Mouse (Mus musculus) heart, postnatal 0 days (tissue): Measurements from ENCODE around the gene Wscd1. TPM values are rescaled to one million over a fixed set of nuclear protein-coding genes. Genes with fewer than 3 reads are reported as not detected.
A peak's percentile ranks its signal among the peaks of the same experiment; 100 is the strongest.

Experiments
- ATAC-seq: fragments of 200-750 bp; cut with Nextera tagmentation; 2 replicates; pipeline ENCODE4 v1.8.0; 2017; ENCODE audit warnings: low read depth, moderate number of reproducible peaks, moderate library complexity; ENCODE audit not compliant: insufficient read depth
- DNase-seq: peaks from one replicate; pipeline ENCODE4 v3.0.0-alpha.2; 2016; ENCODE audit warnings: low spot score
- H3K27ac ChIP-seq: fragments of 300-500 bp; sonication (generic); 2 replicates; pipeline ENCODE4 v1.5.1; 2014; ENCODE audit warnings: low read depth, mild to moderate bottlenecking
- H3K27me3 ChIP-seq: fragments of 300-500 bp; sonication (generic); 2 replicates; pipeline ENCODE4 v1.6.1; 2014; ENCODE audit warnings: low read length, mixed read lengths; ENCODE audit not compliant: control insufficient read depth, insufficient read depth
- H3K36me3 ChIP-seq: fragments of 300-500 bp; sonication (generic); replicated peaks from 2 replicates; pipeline ENCODE4 v1.6.1; 2014; ENCODE audit warnings: low read length, mixed read lengths; ENCODE audit not compliant: control insufficient read depth, insufficient read depth
- H3K4me1 ChIP-seq: fragments of 300-500 bp; sonication (generic); 2 replicates; pipeline ENCODE4 v1.6.1; 2014; ENCODE audit warnings: antibody characterized with exemption; ENCODE audit not compliant: control insufficient read depth, insufficient read depth
- H3K4me2 ChIP-seq: fragments of 300-500 bp; sonication (generic); 2 replicates; pipeline ENCODE4 v1.6.1; 2014; ENCODE audit warnings: low read depth, mild to moderate bottlenecking, low read length, moderate library complexity
- H3K4me3 ChIP-seq: fragments of 300-500 bp; sonication (generic); 2 replicates; pipeline ENCODE4 v1.5.1; 2014; ENCODE audit warnings: low read depth, low read length
- H3K9ac ChIP-seq: fragments of 300-500 bp; sonication (generic); replicated peaks from 2 replicates; pipeline ENCODE4 v1.6.1; 2014; ENCODE audit warnings: low read depth, low read length, mixed read lengths
- H3K9me3 ChIP-seq: fragments of 300-500 bp; sonication (generic); replicated peaks from 2 replicates; pipeline ENCODE4 v1.6.1; 2016; ENCODE audit warnings: low read length; ENCODE audit not compliant: control insufficient read depth
- CTCF ChIP-seq: IDR thresholded peaks from 2 replicates; pipeline ENCODE4 v1.5.1; 2016; ENCODE audit warnings: antibody characterized with exemption, control low read depth, low read depth
- EP300 ChIP-seq: IDR thresholded peaks from 2 replicates; pipeline ENCODE4 v1.6.1; 2016; ENCODE audit warnings: antibody characterized with exemption, low read depth
- WGBS: fragments of 180-500 bp; shearing (Covaris S2); extraction: QIAGEN DNeasy Blood & Tissue Kit; methylation state at CpG from one replicate; pipeline ENCODE4 v1.1.7; 2014; 5-methylcytosine and 5-hydroxymethylcytosine counted together
- polyA plus RNA-seq: library from polyadenylated mRNA; unstranded; fragments of >200 nt; fragmentation: Nextera tagmentation; extraction: Ambion mirVana; gene quantifications from 2 replicates; pipeline ENCODE4 v1.2.1, GENCODE M21; 2015
- total RNA-seq: library from RNA; depleted of rRNA; stranded (reverse); fragments of >200 nt; gene quantifications from 2 replicates; pipeline ENCODE4 v1.2.3, GENCODE M21; 2014; ENCODE audit warnings: low replicate concordance

The Wscd1 gene
- total and polyA plus RNA-seq, 2 experiments from 2014 or later = 4.3 to 25.0 TPM

DNA sequence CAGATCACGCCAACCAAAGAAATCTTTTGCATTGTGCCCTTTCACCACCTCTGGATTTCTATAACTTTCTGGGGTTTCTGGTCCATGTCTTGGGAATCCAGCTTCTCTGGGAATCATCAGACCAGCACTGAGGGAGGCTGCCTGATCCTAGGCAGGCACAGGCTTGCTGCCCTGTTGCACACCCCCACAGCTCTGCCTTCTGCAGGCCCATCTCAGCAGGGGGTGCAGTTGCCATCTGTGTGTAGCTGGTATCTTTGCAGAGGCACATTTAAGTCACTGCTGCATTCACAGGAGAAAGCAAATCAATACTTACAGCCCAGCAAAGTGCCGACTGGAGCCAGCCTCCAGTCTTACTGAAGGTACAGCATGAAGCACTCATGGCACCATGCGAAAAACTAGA lies 3.8 kb upstream of the Wscd1 start:
- H3K27me3 ChIP-seq = peaks cover 15% of the 10 kb centered on the region
- no peak overlapping the region for H3K27ac ChIP-seq
- no peaks in the 10 kb centered on the region for H3K4me1 ChIP-seq
- ATAC-seq (no peak), DNase-seq (no peak)
- H3K9ac ChIP-seq = no peak overlapping the region
- H3K4me3 ChIP-seq = no peak overlapping the region
- H3K9me3 ChIP-seq = no peaks in the 10 kb centered on the region
- H3K36me3 ChIP-seq = no peaks in the 10 kb centered on the region
- 75% methylated on average over 3 of the region's 3 CpGs for WGBS
- no peak overlapping the region for H3K4me2 ChIP-seq
- TF ChIP-seq CTCF (no peak), EP300 (no peak)

GRCm38 (mm10) chr11:71747719-71748118 lies 2.0 kb upstream of the Wscd1 start:
- Histone ChIP-seq H3K4me1 (no peaks in the 10 kb centered on the region), H3K27me3 (peaks cover 33% of the 10 kb centered on the region), H3K4me2 (no peak overlapping the region), H3K36me3 (no peaks in the 10 kb centered on the region), H3K27ac (peak overlapping the region; percentile 69), H3K9me3 (no peaks in the 10 kb centered on the region), H3K9ac (no peak overlapping the region), H3K4me3 (no peak overlapping the region)
- no peak for TF ChIP-seq CTCF
- peak; percentile 76; the same call in 1 of the 2 replicates for TF ChIP-seq EP300
- peak; percentile 54 for ATAC-seq
- DNase-seq = peak; percentile 23
- WGBS = 64% methylated on average over 7 of the region's 7 CpGs

GRCm38 (mm10) chr11:71750534-71751173 lies 934 bp downstream of the Wscd1 start:
- Histone ChIP-seq H3K27me3 (peaks cover 37% of the 10 kb centered on the region), H3K27ac (no peak overlapping the region), H3K4me1 (no peaks in the 10 kb centered on the region), H3K4me3 (peak overlapping the region; percentile 58), H3K9ac (peak overlapping the region; percentile 45), H3K4me2 (peak overlapping the region; percentile 71), H3K36me3 (no peaks in the 10 kb centered on the region), H3K9me3 (no peaks in the 10 kb centered on the region)
- TF ChIP-seq CTCF = no peak
- ATAC-seq = peak; percentile 67
- 2% methylated on average over 53 of the region's 60 CpGs for WGBS
- no peak for DNase-seq

DNA sequence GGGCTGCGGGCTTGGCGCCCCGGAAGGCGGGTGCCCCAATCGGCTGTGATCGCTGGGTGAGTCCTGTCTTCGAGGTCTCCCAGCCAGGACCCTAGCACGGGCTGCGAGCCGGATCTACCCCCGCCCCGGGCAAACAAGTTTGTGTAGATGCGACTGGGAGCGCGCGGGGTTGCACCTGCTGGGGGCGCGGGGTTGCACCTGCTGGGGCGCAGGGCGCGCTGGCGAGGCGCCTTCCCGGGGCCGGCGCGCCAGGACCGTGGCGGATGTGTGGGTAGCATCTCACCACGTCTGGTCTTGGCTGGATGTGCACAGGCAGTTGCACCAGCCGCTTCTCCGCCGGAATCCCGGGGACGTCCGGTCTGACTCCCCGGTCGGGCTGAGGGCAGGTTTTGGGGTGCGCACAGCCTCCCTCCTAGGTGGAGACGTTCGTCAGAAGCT lies 1.5 kb downstream of the Wscd1 start:
- TF ChIP-seq EP300 (no peak), CTCF (no peak)
- Histone ChIP-seq H3K9me3 (no peaks in the 10 kb centered on the region), H3K27me3 (peaks cover 37% of the 10 kb centered on the region), H3K4me2 (peak overlapping the region; percentile 71), H3K9ac (peak overlapping the region; percentile 45), H3K27ac (no peak overlapping the region), H3K4me3 (peak overlapping the region; percentile 58), H3K4me1 (no peaks in the 10 kb centered on the region), H3K36me3 (no peaks in the 10 kb centered on the region)
- under 1% methylated on average over 41 of the region's 41 CpGs for WGBS
- ATAC-seq (no peak), DNase-seq (no peak)

DNA sequence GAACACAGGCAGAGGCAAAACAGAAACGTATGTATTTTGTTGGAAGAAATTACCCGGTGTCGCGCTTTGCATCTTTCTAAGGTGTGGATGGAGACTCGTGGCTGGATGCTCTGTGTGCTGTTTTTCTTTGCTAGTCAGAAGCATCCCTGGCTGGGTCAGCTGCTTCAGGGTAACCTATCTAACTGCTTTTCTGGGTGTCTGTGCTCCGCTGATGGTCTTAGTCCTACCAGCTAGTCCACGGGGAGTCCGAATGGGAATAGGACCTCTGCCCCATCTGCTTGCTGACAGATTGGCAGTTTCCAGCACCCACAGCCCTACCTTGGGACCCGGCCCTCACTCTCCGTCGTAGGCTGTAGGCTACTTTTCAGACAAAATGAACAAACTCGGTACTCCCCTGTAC lies 2.0 kb downstream of the Wscd1 start:
- H3K4me1 ChIP-seq = no peaks in the 10 kb centered on the region
- TF ChIP-seq CTCF = no peak
- no peak for TF ChIP-seq EP300
- H3K36me3 ChIP-seq = no peaks in the 10 kb centered on the region
- no peaks in the 10 kb centered on the region for H3K9me3 ChIP-seq
- no peak overlapping the region for H3K9ac ChIP-seq
- H3K4me3 ChIP-seq = peak overlapping the region; percentile 58
- no peak for ATAC-seq
- peaks cover 37% of the 10 kb centered on the region for H3K27me3 ChIP-seq
- peak overlapping the region; percentile 71 for H3K4me2 ChIP-seq
- no peak for DNase-seq
- WGBS = 35% methylated on average over 12 of the region's 12 CpGs
- no peak overlapping the region for H3K27ac ChIP-seq

GRCm38 (mm10) chr11:71752626-71753025 lies 2.9 kb downstream of the Wscd1 start:
- no peak overlapping the region for H3K9ac ChIP-seq
- WGBS = 76% methylated on average over 3 of the region's 3 CpGs
- ATAC-seq = no peak
- H3K27me3 ChIP-seq = peaks cover 37% of the 10 kb centered on the region
- H3K4me1 ChIP-seq = no peaks in the 10 kb centered on the region
- no peak for DNase-seq
- no peak overlapping the region for H3K4me3 ChIP-seq
- H3K36me3 ChIP-seq = no peaks in the 10 kb centered on the region
- no peaks in the 10 kb centered on the region for H3K9me3 ChIP-seq
- H3K4me2 ChIP-seq = no peak overlapping the region
- TF ChIP-seq EP300 (no peak), CTCF (no peak)
- H3K27ac ChIP-seq = no peak overlapping the region
